In genomic region chr4:115101682-115102081, GRCm38 (mm10) we compare ENCODE assay signal across 8 mouse cellular contexts. TPM values are rescaled to one million over a fixed set of nuclear protein-coding genes. Genes with fewer than 3 reads are reported as not detected.
DNase-seq lines count a peak whose midpoint lies in the region; ATAC-seq and TF ChIP-seq lines count a peak whose summit lies in the region.

No protein-coding gene starts in this region.

- peaks cover 5% of the 10 kb centered on the region for H3K4me1 ChIP-seq in limb, embryonic 10.5 days
- peaks cover 2% of the 10 kb centered on the region for H3K4me1 ChIP-seq in testis, adult 2 months (ENCODE audit: control insufficient read depth, insufficient read depth, low read length)

- ATAC-seq in common myeloid progenitor, adult 5-6 weeks (replicated peaks; ENCODE audit: low read depth, poor library complexity, severe bottlenecking): peak; percentile 76
- peak; percentile 83 for ATAC-seq in granulocyte monocyte progenitor cell, adult 5-6 weeks (replicated peaks; ENCODE audit: poor library complexity, severe bottlenecking)
- ATAC-seq in monocyte, adult 5-6 weeks (replicated peaks; ENCODE audit: insufficient number of reproducible peaks, low FRiP score, low TSS enrichment, poor library complexity, severe bottlenecking): peak; percentile 69

- DNase-seq in A20 (ENCODE audit: low read depth, low spot score) (peak; percentile 58), NIH3T3 (ENCODE audit: low read depth) (peak; percentile 96)
- peak; percentile 43 to 66 for DNase-seq in kidney, adult 8-10 months
- peak; percentile 75 for DNase-seq in limb, embryonic 10.5 days (ENCODE audit: low spot score)

- 37% methylated on average over 6 of the region's 6 CpGs for WGBS in limb, embryonic 10.5 days

- H3K4me3 ChIP-seq in limb, embryonic 10.5 days: no peak overlapping the region
- no peak overlapping the region for H3K4me3 ChIP-seq in testis, adult 2 months (ENCODE audit: control insufficient read depth, low read depth, low read length)

- no peak overlapping the region for H3K27ac ChIP-seq in limb, embryonic 10.5 days
- H3K27ac ChIP-seq in testis, adult 2 months (ENCODE audit: control insufficient read depth, insufficient read depth, low read depth, low read length): no peak overlapping the region

- TF ChIP-seq POLR2A in testis, adult 2 months (IDR thresholded peaks at IDR 0.05; ENCODE audit: control insufficient read depth, low read depth, low read length): no peak

- peaks cover 27% of the 10 kb centered on the region for H3K27me3 ChIP-seq in limb, embryonic 10.5 days (ENCODE audit: low read depth, poor library complexity, severe bottlenecking)
- H3K27me3 ChIP-seq in testis, adult 2 months (ENCODE audit: control insufficient read depth, insufficient read depth, low read length): no peaks in the 10 kb centered on the region; the same call in 1 of the 2 replicates

- no peaks in the 10 kb centered on the region for H3K9me3 ChIP-seq in limb, embryonic 10.5 days (replicated peaks)

- TF ChIP-seq CTCF in testis, adult 2 months (IDR thresholded peaks at IDR 0.05; ENCODE audit: control insufficient read depth, insufficient read depth, insufficient replicate concordance, low read depth, low read length): peak; percentile 98

- no peaks in the 10 kb centered on the region for H3K36me3 ChIP-seq in limb, embryonic 10.5 days
- no peaks in the 10 kb centered on the region for H3K36me3 ChIP-seq in testis, adult 2 months (ENCODE audit: control insufficient read depth, insufficient read depth, low read length)

RNA-seq across cellular contexts. Expression of gene Pdzk1ip1, which starts 13.2 kb away (rescaled TPM):
- 9.3 and 13.0 TPM in 2 replicates for total RNA-seq in common myeloid progenitor, adult 5-6 weeks (2017)
- 0.92 TPM in 1 of 2 replicates, not detected in the other for total RNA-seq in granulocyte monocyte progenitor cell, adult 5-6 weeks (2014; fragmentation: Nextera tagmentation)
- total RNA-seq in granulocyte monocyte progenitor cell, adult 5-6 weeks (2017): 3.8 TPM in 1 of 2 replicates, not detected in the other
- polyA plus RNA-seq in limb, embryonic 10.5 days (2016; fragmentation: Nextera tagmentation; extraction: Ambion mirVana): 6.8 and 9.0 TPM in 2 replicates
- total RNA-seq in monocyte, adult 5-6 weeks (2017): 3.3 to 4.9 TPM in 2 of 3 replicates, not detected in the other
- polyA plus RNA-seq in testis, adult 2 months (2012; rRNA removed): 336 and 353 TPM in 2 replicates

RNA-seq across cellular contexts. Expression of gene Cyp4x1, which starts 32.4 kb away (rescaled TPM):
- 0.09 TPM in 1 of 2 replicates, not detected in the other for total RNA-seq in common myeloid progenitor, adult 5-6 weeks (2017)
- total RNA-seq in granulocyte monocyte progenitor cell, adult 5-6 weeks (2014; fragmentation: Nextera tagmentation): not detected in 2 replicates
- not detected in 2 replicates for total RNA-seq in granulocyte monocyte progenitor cell, adult 5-6 weeks (2017)
- 0.04 and 0.06 TPM in 2 replicates for polyA plus RNA-seq in limb, embryonic 10.5 days (2016; fragmentation: Nextera tagmentation; extraction: Ambion mirVana)
- 0.49 TPM in 1 of 3 replicates, not detected in the others for total RNA-seq in monocyte, adult 5-6 weeks (2017)
- polyA plus RNA-seq in testis, adult 2 months (2012; rRNA removed): 0.06 TPM in 1 of 2 replicates, not detected in the other

RNA-seq across cellular contexts. Expression of gene Tal1, which starts 45.5 kb away (rescaled TPM):
- total RNA-seq in common myeloid progenitor, adult 5-6 weeks (2017): 38.4 and 47.6 TPM in 2 replicates
- 12.1 and 14.4 TPM in 2 replicates for total RNA-seq in granulocyte monocyte progenitor cell, adult 5-6 weeks (2014; fragmentation: Nextera tagmentation)
- 5.8 and 9.5 TPM in 2 replicates for total RNA-seq in granulocyte monocyte progenitor cell, adult 5-6 weeks (2017)
- polyA plus RNA-seq in limb, embryonic 10.5 days (2016; fragmentation: Nextera tagmentation; extraction: Ambion mirVana): 1.7 TPM in 2 replicates
- 0.53 to 3.0 TPM (median 2.9 TPM) in 3 replicates for total RNA-seq in monocyte, adult 5-6 weeks (2017)
- 0.90 and 1.3 TPM in 2 replicates for polyA plus RNA-seq in testis, adult 2 months (2012; rRNA removed)
